Mouse (Mus musculus) adrenal gland, postnatal 25 days (tissue): ENCODE data around the gene Mre11a. TPM values are rescaled to one million over a fixed set of nuclear protein-coding genes. Genes with fewer than 3 reads are reported as not detected.
A peak's percentile ranks its signal among the peaks of the same experiment; 100 is the strongest.

Experiments used
- DNase-seq: peaks from one replicate; pipeline ENCODE4 v3.0.0; 2021; ENCODE audit warnings: mixed read lengths
- total RNA-seq: library from RNA; stranded (reverse); gene quantifications from 2 replicates; pipeline ENCODE4 v1.2.3, GENCODE M21; 2021

Mre11a gene
- total RNA-seq, 1 experiment from 2014 or later = 22.0 TPM

DNA sequence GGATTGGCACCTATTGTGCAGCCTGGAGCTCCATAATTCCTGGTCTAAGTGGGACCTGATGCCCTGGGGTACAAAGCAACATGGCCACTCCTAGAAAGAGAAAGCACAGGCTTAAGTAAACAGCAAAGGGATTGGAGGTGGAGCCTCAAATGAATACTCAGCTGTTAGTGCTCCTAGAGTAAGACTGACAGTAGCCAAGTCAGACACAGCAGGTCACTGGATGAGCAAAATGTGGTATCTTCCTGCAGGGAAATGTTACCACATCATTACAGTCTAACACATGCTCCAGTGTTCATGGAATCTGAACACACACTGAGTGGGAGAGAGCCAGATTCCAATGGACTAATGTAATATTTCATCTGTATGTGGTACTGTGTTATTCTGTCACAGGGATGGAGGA, 36.9 kb downstream of the Mre11a start:
- DNase-seq = no peak

DNA sequence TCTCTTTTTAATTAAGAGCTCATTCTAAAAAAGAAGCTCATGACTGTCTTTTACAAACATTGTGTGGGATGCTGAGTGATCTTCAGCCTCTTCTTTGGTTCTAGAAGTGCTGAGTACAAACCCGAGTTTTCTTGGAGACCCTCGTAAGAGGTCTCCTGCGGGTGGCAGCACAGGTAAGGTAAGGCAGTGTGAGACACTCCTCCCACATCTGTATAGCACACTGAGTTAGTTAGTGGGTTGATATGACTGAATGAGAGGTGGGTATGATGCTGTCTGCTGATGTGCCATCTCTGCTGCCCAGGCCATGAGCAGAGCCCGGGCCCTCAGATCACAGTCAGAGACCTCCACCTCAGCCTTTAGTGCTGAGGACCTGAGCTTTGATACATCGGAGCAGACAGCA, 40.4 kb downstream of the Mre11a start:
- DNase-seq = no peak

DNA sequence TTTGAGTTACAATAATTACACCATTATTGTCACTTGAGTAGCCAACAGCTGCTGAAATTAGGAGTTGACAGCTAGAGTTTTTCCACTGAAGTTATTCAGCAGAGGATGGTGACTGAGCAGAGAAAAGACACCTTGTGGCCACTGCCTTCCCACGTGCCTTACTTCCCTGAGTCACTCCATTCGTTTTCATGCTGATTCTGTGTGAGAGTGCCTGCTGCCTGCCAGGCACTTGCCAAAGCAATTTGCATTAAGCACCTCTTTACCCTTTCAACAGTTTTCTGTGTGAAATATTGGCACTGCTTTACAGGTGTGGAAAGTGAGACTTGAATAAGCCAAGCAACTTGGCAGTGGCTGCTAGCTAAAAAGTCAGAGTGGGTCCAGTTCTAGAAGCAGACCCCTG, 43.4 kb downstream of the Mre11a start:
- no peak for DNase-seq

DNA sequence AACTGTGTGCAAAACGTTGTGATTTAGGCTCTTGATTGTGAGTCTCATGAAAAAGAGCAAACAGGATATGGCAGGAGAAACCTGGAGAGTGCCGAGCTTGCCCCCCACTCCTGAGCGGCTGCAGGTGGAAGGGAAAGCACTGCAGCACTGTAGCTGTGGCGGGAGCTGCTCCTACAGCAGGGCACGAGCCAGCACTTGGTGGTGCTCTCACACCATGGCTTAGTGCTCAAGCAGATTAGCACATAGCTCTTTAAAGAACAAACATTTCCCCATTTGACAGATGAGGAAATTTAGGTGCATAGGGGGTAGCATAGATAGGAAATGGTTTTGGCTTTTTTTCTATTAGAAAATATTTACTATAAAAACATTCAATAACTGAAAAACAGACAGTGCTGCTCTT, 47.6 kb downstream of the Mre11a start:
- no peak for DNase-seq

DNA sequence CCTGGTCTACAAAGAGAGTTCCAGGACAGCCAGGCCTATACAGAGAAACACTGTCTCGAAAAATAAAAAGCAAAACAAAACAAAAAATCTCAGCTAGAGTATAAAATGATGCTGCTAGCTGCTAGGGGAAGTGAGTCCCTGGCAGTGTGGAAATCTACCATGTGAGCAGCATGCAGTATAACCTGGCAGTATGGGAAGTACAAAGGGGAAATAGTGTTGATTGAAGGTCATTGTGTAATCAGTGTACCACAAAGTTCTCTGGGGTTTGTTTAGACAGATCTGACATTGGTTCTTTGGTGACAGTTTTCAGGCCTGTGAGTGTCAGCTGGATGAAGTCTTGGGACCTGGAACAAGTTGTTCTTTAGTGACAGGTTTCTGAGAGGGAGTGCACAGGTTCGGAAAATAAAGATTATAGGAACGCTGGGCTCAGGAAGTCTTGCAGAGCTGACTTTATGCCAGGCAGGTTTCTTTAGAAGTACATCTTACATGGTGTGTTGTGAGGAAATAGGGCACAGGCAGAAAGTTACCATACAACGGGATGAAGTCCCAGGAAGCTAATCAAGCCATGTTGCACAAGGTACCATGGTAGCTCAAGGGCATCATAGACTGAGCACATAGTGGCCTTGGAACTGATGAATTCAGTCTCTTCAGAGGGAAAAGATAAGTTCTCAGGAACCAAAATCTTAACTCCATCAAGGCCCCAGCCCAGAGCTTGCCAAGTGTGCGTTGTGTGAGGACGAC, 51.1 kb downstream of the Mre11a start:
- no peak for DNase-seq

DNA sequence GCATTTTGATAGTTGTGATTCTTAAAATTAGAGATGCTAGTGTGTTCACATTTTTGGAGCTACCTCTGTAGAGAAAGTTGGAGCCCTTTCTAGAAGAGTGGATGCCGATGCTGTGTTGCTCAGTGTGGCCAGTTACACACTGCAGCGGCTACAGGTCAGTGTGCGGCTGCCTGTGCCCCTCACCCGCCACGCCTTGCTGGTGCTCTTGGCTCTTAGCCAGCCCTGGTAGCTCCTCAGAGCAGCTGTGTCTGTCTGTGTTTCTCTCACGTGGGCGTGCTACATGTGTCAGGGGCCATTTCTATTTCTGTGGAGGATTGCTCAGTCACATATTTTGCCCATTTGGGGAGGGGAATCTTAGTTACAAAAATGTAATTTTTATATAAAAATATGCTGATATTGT, 55.1 kb downstream of the Mre11a start:
- DNase-seq = no peak

DNA sequence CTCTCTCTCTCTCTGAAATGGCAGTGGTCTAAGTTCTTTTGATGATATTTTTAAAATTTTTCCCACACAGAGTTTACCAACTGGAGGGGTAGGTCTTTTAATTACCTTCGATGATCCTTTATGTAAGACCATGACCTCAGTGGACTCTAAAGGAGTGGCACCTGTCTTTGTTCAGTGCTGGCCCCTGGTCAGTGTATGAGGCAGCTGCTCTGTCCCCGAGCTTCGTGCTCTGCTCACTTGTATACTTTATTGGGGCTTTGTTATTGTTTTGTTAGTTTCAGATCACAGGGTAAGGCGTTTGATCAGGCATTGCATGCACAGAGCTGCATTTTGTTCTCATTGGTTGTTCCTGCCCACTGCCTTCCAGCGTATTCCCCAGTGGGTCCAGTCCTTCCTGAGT, 55.5 kb downstream of the Mre11a start:
- DNase-seq = no peak

DNA sequence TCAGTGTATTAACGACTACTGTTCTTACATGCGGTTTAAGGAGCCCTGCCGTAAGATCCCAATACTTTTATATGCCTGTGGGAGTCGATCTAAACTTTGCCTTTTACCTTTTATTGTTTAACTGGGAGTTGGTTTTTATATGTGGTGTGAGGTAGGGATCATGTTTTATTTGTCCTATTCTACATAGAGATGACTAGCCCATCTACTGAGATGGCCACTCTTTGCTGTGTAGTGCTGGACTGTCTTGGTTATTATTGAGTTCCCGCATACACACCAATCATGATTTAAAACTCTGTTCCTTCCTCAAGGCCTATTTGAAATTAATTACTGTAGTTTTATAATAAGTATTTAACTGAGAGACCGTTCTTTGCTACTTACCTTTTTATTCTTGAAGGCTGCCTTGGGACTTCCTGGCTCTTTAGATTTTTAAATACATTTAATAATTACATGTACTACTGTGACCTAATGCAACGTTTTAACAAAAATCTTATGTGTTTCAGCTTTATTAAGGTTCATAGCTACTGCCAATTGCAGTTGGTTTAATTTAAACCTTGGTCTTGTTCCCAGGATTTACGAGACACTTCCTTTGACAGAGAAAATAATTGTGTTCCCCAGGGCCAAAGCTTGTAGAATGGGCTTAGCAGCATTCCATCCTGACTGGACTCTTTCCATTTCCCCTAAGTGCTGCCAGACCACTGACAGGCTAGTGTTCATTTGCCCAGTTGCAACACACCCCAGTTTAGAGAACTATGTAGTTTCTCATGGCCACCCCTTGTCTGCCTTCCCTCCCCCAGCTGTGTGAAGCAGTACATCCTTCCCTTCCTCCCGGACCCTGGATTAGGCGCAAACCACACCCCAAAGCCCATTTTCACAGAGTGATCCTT, 57.7 kb downstream of the Mre11a start:
- no peak for DNase-seq

DNA sequence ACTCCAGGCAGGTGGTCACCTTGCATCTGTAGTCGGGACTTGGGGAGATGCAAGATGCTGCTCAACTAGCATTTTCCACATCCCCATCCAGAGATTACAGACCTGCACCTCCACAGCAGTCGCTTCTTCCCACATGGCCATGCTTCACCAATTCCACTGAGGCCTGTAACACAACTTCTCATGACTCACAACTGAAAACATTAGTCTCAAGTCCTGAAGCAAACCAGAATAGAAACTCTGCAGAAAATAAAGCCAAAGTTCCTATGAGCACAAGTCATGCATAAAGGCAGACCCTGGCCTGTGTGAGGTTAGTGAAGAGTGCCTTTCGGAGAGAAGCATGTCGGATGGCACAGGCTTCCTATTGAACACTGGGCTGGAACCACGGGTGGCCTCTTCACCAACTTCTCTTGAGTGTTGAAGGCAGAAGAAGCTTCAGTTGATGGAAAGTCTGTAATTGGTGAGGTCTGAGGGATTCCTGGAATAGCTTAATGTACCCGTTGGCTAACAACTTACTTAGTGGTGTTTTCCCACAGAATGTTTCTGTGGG, 58.9 kb downstream of the Mre11a start:
- DNase-seq = no peak

DNA sequence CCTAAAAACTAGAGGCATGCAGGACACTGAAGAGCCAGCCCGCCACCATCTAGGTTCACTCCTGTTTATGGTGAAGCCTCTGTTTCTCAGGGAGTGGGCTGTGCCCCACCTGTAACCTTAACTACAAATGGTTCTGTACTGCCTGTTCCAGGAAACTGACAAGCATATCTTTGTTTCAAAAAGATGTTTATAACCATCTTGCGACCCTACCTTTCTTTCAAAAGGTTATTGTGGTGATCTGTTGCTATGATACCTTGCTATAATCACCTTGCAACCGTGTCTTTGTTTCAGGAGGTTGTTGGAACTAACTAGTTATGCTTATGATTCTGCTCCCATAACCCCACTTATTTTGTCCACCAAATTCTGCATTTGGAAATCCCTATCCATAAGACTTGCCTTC, 59.4 kb downstream of the Mre11a start:
- no peak for DNase-seq

DNA sequence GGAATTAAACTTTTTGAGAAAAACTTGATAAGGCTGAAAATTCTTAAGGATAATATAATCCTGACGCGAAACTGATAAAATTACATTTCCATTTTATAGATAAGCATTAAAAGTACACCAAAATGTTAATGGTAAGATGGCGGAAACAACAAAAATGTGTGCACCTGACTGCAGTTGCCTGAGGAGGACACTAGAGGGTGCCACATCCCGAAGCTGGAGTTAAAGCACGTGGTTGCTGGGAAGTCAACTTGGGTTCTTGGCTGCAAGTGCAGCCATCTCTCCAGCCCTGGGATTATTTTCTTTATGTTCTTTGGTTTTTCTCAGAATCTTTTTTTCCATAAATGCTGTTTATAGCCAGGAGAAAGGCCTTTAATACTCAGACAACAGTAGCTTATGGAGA, 62.0 kb downstream of the Mre11a start:
- DNase-seq = no peak

DNA sequence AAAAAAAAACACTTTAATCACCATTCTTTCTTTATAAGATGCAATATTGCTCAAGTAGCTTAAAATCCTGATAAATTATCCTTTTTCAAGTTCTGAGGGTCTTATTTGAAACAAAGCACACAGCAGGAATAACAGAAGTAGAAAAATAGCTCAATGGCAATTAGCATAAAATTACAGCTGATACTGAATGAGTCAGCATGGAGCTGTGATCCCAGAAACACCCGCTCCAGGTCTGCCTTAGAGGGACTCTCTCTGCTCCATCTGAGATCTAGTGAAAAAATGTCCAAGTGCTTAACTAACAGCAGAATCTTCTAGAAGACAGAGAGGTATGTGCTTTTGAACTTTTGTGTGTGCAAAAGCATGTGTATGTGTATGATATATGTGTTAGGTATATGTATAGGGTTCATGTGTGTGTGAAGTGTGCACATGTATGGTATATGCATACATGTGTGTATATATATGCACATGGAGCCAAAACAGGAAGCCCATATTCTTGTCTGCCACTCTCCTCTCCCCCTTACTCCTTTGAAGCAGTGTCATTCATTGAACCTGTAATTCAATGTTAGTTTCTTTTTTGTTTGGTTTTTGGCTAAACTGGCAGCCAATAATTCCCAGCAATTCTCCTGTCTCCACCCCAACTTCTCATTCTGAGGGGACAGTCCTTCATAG, 63.9 kb downstream of the Mre11a start:
- no peak for DNase-seq

DNA sequence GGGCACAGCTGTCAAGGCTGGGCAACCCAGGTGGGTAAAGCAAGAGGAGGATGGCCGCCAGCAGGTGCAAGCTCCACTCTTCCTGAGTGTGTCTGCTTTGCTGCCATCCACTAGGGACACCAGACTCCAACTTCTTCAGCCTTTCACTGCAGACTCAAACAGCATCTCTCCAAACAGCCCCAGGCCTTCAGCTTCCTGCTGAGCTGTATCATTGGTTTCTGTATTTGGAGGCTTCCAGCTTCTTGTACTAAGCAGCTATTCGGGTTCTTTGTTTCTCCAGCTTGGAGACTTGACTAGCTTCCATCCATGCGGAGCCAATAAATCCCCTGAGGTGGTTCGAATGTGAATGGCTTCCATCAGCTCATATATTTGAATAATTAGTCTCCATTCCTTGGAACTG, 70.1 kb downstream of the Mre11a start:
- DNase-seq = no peak

DNA sequence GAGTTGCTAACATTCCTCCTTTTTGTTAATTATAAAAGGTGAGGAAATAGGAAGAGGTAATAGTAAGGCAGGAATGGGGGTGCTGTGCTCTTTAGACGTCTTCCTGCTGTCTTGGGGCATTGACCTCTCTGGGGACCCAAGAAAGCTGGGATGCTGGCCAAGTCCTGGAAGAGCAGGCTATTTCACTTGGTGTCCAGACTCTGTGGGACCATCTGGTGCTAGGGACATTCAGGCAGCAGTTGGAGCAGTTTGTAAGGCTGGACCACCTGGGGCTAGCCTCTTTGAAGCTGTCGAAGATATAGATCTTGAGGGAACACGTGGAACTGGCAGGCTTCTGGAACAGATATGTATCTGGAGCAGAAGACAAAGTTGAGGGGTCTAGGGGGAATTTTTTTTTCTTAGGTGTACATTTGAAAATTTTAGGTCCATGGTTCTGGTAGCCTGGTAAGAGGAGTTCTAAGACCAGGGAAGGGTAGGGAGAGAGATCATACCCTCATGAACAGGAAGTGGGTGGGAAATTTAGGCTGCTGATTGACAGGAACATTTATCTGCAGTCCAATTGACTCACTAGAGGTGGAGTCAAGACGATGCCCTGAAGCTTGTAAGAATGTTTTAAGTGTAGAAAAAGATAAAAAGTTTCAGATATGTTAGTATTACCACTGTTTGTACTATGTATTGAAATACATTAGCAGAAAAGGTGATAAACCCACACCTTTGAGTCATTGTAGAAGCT, 72.6 kb downstream of the Mre11a start:
- no peak for DNase-seq

DNA sequence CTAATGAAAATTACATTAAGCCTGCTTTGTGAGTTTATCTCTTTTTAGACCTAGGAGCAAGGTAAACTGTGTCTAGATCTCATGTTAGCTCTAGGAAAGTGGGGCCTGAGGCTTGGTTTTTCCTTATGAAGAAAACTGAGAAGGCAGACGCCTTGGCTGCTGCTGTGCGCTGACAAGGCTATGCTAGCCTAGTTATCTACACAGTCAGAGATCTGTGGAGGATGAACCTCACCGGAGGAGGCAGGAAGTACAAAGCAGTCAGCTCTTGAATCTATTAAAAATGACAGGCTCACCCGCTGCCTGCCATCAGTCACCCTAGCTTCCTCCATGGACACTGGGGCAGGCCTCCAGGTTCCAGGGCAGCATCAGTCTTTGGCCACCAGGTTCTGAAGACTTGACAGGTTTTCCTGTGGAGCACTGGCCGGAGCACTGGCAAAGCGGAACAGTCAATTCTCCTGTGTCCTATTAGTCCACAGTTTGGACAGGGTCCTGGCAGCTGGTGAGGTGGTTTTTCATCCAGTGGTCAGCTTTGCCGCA, 73.8 kb downstream of the Mre11a start:
- DNase-seq = no peak

DNA sequence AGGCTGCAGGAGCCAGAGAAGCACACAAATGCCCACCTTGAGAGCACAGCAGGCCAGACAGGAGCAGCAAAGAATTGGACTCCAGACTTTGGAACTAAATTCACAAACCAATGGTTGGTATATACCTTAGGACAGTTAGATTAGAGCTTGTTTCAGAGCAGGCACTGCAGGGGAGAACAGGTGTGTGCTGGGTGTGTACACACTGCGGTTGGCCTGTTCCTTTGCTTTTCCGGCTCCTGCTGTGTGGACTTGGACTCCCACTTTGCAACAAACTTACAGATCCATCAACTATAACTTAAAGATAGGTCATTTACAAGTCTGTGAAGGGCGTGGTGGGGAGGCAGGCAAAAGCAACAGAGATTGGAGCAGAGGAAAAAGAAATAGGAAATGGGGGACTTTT, 74.3 kb downstream of the Mre11a start:
- DNase-seq = no peak

DNA sequence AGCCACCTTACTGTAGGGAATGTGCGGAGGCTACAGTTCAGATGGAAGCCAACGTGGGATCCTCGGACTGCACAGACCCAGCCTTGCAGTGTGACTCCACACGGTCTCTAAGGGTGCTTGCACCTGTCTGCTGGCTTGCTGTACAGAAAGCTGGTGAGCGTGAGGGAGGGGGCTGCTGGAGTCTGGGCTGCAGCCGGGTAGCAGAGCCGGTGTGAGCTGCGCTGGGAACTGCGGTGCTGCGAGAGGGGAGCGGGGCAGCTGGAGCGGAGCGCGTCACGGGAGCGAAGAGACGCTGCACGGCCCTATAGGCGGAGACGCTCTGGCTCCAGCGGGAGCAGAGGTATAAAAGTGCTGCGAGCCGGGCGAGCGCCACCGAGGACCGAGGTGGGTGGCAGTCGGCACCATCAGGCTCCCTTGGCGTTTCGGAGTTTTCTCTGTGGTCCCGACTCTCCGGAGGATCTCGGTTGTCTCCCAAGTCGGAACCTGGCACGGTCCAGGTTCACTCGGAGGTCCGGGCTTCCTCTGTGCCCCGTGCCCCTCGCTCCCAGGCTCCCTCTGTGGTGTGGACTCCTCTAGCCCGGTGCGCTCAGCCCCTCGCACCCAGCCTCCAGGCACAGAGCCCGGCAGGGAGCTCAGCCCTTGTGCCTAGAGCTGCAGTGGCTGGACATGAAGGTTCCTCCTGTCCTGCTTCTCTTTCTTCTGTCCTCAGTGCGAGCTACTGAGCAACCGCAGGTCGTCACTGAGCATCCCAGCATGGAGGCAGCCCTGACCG, 75.6 kb downstream of the Mre11a start, which contains the start of gene Gpr83:
Gpr83 (plus strand) TSS at position 343 of the 772 bp plus-strand sequence.
- DNase-seq = peak; percentile 29

DNA sequence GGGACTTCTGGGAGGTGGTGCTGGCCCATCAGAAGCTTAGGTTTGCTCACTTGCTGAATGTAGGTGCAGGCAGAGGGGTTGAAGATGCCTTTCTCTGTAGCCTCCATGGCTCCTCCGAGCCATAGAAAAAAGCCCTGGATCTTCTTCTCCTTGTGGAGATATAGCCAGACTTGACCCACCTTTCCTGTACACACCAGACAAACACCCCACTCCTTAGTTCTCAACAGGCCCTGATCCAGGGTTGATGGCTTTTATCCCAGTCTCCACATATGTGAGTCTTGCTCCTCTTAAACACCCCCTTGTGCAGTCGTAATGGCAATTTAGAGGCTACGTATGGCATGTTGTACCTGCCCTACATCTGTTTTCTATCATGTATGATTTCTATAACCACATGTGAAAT, 78.7 kb downstream of the Mre11a start:
- no peak for DNase-seq

DNA sequence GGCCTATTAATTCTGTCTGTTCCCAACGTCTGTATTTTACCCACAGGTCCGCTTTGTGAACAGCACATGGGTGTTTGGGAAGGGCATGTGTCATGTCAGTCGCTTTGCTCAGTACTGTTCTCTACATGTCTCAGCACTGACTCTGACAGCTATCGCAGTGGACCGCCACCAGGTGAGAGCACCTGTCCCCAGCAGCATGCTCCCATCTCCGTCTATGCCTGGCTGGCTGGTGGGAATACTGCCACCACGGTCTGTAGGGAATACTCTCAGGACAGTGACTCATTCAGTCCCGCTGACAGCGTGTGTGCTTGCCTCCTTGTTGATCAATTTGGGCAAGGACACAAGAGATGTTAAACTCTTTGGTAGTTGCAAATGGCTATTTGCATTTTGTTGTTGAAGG, 80.3 kb downstream of the Mre11a start:
- DNase-seq = no peak

DNA sequence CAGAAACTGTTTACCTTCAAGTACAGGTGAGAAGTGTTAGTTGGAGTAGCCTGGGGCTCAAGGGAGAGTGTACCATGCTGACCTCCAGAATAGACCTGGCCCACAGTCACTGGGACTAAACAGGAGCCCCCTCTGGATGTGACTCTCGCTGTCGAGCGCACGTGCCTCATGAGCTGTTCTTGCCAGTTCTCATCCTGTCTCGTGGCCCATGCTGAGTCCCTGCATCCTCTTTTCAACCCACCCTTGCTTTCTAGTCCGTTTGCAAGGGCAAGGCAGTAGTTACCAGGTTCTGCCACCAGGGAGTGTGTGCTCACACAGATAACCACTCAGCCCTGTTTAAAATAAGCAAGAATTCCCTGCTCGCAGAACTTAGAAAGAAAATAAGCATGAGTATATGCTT, 82.5 kb downstream of the Mre11a start:
- peak; percentile 47 for DNase-seq

DNA sequence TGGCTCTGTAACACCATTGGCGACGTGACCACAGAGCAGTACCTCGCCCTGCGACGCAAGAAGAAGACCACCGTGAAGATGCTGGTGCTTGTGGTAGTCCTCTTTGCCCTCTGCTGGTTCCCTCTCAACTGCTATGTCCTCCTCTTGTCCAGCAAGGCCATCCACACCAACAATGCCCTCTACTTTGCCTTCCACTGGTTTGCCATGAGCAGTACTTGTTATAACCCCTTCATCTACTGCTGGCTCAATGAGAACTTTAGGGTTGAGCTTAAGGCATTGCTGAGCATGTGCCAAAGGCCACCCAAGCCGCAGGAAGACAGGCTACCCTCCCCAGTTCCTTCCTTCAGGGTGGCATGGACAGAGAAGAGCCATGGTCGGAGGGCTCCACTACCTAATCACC, 83.9 kb downstream of the Mre11a start:
- no peak for DNase-seq
